Mouse (Mus musculus): ENCODE results near the gene Dram2.

GRCm38 (mm10) chr3:106579296-106579695 lies 31.7 kb downstream of the Dram2 start:
- TF ChIP-seq CTCF (conservative IDR thresholded peaks at IDR 0.05; ENCODE audit: low read length) (no peak), NANOG (IDR thresholded peaks at IDR 0.05; ENCODE audit: borderline replicate concordance, low read length) (no peak), POU5F1 (IDR thresholded peaks at IDR 0.05; ENCODE audit: borderline replicate concordance, low read length) (no peak)
